Mouse (Mus musculus) myocyte (in vitro differentiated cells): ENCODE data around the gene Kcnip1. TPM values are rescaled to one million over a fixed set of nuclear protein-coding genes. Genes with fewer than 3 reads are reported as not detected.

Experiments used
- H3K27me3 ChIP-seq: one replicate; pipeline ENCODE4 v1.6.1; 2011; ENCODE audit not compliant: control insufficient read depth, insufficient read depth, insufficient read length
- H3K36me3 ChIP-seq: one replicate; pipeline ENCODE4 v1.6.1; 2011; ENCODE audit not compliant: control insufficient read depth, insufficient read depth
- H3K4me2 ChIP-seq: one replicate; pipeline ENCODE4 v1.6.1; 2011; ENCODE audit warnings: low read depth, control low read depth
- H3K4me3 ChIP-seq: one replicate; pipeline ENCODE4 v1.5.1; 2011; ENCODE audit warnings: mild to moderate bottlenecking, control low read depth, moderate library complexity
- H3K79me2 ChIP-seq: one replicate; pipeline ENCODE4 v1.6.1; 2011; ENCODE audit not compliant: control insufficient read depth, insufficient read depth
- H3ac ChIP-seq: one replicate; pipeline ENCODE4 v1.6.1; 2011; ENCODE audit not compliant: control insufficient read depth, insufficient read length
- CEBPB ChIP-seq: IDR thresholded peaks from 2 replicates; pipeline ENCODE4 v1.6.1; 2011; ENCODE audit warnings: mild to moderate bottlenecking, moderate library complexity; ENCODE audit not compliant: poor library complexity, insufficient read depth, severe bottlenecking
- E2F4 ChIP-seq: IDR thresholded peaks from one replicate; pipeline ENCODE4 v1.6.1; 2011; ENCODE audit warnings: mild to moderate bottlenecking, control low read depth, moderate library complexity; ENCODE audit not compliant: insufficient read depth
- MAX ChIP-seq: IDR thresholded peaks from one replicate; pipeline ENCODE4 v1.6.1; 2011; ENCODE audit warnings: low read depth, mild to moderate bottlenecking, control low read depth
- MYOD1 ChIP-seq, 3 experiments: IDR thresholded peaks; one replicate each; pipeline ENCODE4 v1.6.1; 2011; ENCODE audit warnings: control low read depth in 2 of 3, low read depth in 2 of 3, mild to moderate bottlenecking in 2 of 3, moderate library complexity in 1 of 3; ENCODE audit not compliant: insufficient read length in 2 of 3, control insufficient read depth in 1 of 3
- MYOG ChIP-seq, 3 experiments: IDR thresholded peaks; one replicate each; pipeline ENCODE4 v1.6.1; 2011; ENCODE audit warnings: control low read depth in 2 of 3, low read depth in 2 of 3, mild to moderate bottlenecking in 2 of 3; ENCODE audit not compliant: insufficient read length in 2 of 3, control insufficient read depth in 1 of 3, insufficient read depth in 1 of 3
- POLR2A ChIP-seq: IDR thresholded peaks from one replicate; pipeline ENCODE4 v1.6.1; 2011; ENCODE audit warnings: low read depth, mild to moderate bottlenecking, control low read depth, moderate library complexity; ENCODE audit not compliant: insufficient read length
- POLR2AphosphoS2 ChIP-seq: IDR thresholded peaks from one replicate; pipeline ENCODE4 v1.6.1; 2011; ENCODE audit warnings: low read depth, control low read depth; ENCODE audit not compliant: insufficient read length
- REST ChIP-seq: IDR thresholded peaks from one replicate; pipeline ENCODE4 v1.6.1; 2011; ENCODE audit warnings: mild to moderate bottlenecking, control low read depth, moderate library complexity; ENCODE audit not compliant: insufficient read depth, insufficient read length
- SRF ChIP-seq: IDR thresholded peaks from one replicate; pipeline ENCODE4 v1.6.1; 2011; ENCODE audit warnings: low read depth; ENCODE audit not compliant: control insufficient read depth, insufficient read length
- TCF12 ChIP-seq: IDR thresholded peaks from one replicate; pipeline ENCODE4 v1.6.1; 2011; ENCODE audit warnings: mild to moderate bottlenecking, control low read depth; ENCODE audit not compliant: poor library complexity, insufficient read depth, severe bottlenecking
- TCF3 ChIP-seq: IDR thresholded peaks from one replicate; pipeline ENCODE4 v1.6.1; 2011; ENCODE audit warnings: low read depth, control low read depth; ENCODE audit not compliant: insufficient read length
- USF1 ChIP-seq: IDR thresholded peaks from one replicate; pipeline ENCODE4 v1.6.1; 2011; ENCODE audit warnings: low read depth, mild to moderate bottlenecking, control low read depth, moderate library complexity
- polyA plus RNA-seq: library from polyadenylated mRNA; unstranded; fragments of >200 nt; fragmentation: generic; extraction: Trizol; gene quantifications from one replicate; pipeline ENCODE4 v1.2.1, GENCODE M21; 2012; ENCODE audit warnings: missing spikeins

Kcnip1 gene
- polyA plus RNA-seq, 1 experiment, result not detected

- Histone ChIP-seq H3K27me3 (no peaks in the 10 kb centered on the region), H3ac (no peak overlapping the region), H3K4me3 (no peak overlapping the region), H3K79me2 (no peaks in the 10 kb centered on the region), H3K36me3 (no peaks in the 10 kb centered on the region), H3K4me2 (no peak overlapping the region)
- TF ChIP-seq POLR2A (no peak), USF1 (no peak), TCF3 (no peak), SRF (no peak), POLR2AphosphoS2 (no peak), MYOD1 (IDR thresholded peaks at IDR 0.05; ENCODE audit: control insufficient read depth in 1 of 3, insufficient read length in 2 of 3, low read depth in 2 of 3) (no peak), REST (no peak), MYOG (IDR thresholded peaks at IDR 0.05; ENCODE audit: control insufficient read depth in 1 of 3, insufficient read depth in 1 of 3, insufficient read length in 2 of 3, low read depth in 2 of 3) (no peak), CEBPB (no peak), MAX (no peak), E2F4 (no peak), TCF12 (no peak)
Observed at GRCm38 (mm10) chr11:33590771-33591170, 402.2 kb downstream of the Kcnip1 start.

GRCm38 (mm10) chr11:33586614-33587013 is 406.3 kb downstream of the Kcnip1 start:
- H3K79me2 ChIP-seq, result no peaks in the 10 kb centered on the region
- TF ChIP-seq MYOD1 (IDR thresholded peaks at IDR 0.05; ENCODE audit: control insufficient read depth in 1 of 3, insufficient read length in 2 of 3, low read depth in 2 of 3), result no peak
- H3K27me3 ChIP-seq, result no peaks in the 10 kb centered on the region
- no peaks in the 10 kb centered on the region for H3K36me3 ChIP-seq
- no peak overlapping the region for H3K4me3 ChIP-seq
- H3ac ChIP-seq, result no peak overlapping the region
- H3K4me2 ChIP-seq, result no peak overlapping the region

- Histone ChIP-seq H3K4me3 (no peak overlapping the region), H3K79me2 (no peaks in the 10 kb centered on the region), H3ac (no peak overlapping the region), H3K4me2 (no peak overlapping the region), H3K36me3 (no peaks in the 10 kb centered on the region), H3K27me3 (no peaks in the 10 kb centered on the region)
- TF ChIP-seq MYOD1 (IDR thresholded peaks at IDR 0.05; ENCODE audit: control insufficient read depth in 1 of 3, insufficient read length in 2 of 3, low read depth in 2 of 3), result no peak
- no peak for TF ChIP-seq CEBPB
- no peak for TF ChIP-seq TCF12
- no peak for TF ChIP-seq USF1
- TF ChIP-seq POLR2A, result no peak
Observed at GRCm38 (mm10) chr11:33579621-33580020, 413.3 kb downstream of the Kcnip1 start.

Other genes with a start within 250 kb of the Kcnip1 start
- 0.07 TPM for gene Kcnmb1, start 30.1 kb downstream of the Kcnip1 start, polyA plus RNA-seq
- gene Lcp2, start 53.8 kb upstream of the Kcnip1 start, polyA plus RNA-seq, result 0.07 TPM
- gene 4930469K13Rik, start 105.4 kb upstream of the Kcnip1 start, polyA plus RNA-seq, result not detected
- not detected for gene Foxi1, start 214.9 kb upstream of the Kcnip1 start, polyA plus RNA-seq